Mouse (Mus musculus): ENCODE measurements around the gene Mtnr1a.

Mtnr1a gene

GRCm38 (mm10) chr8:45110064-45110812 is 41.3 kb downstream of the Mtnr1a start:
- no peak for DNase-seq

- DNase-seq, result no peak
These were observed 41.8 kb downstream of the Mtnr1a start for GRCm38 (mm10) chr8:45110813-45111104.

GRCm38 (mm10) chr8:45111820-45112219 is 42.9 kb downstream of the Mtnr1a start:
- no peak for DNase-seq

- DNase-seq, result no peak
These were observed 48.7 kb downstream of the Mtnr1a start for GRCm38 (mm10) chr8:45117588-45117987.

- DNase-seq, result no peak
These were observed 56.7 kb downstream of the Mtnr1a start for GRCm38 (mm10) chr8:45125680-45126079.
